Mouse (Mus musculus) lung, postnatal 4 days (tissue): ENCODE results near the gene Fntb.

Experiments used
- DNase-seq, 2 experiments: peaks; one replicate each; pipeline ENCODE4 v3.0.0; 2021

Fntb gene

GRCm38 (mm10) chr12:76924904-76925604 is 159.7 kb downstream of the Fntb start:
- no peak for DNase-seq

GRCm38 (mm10) chr12:76926338-76926945 is 161.1 kb downstream of the Fntb start:
- DNase-seq: no peak

DNA sequence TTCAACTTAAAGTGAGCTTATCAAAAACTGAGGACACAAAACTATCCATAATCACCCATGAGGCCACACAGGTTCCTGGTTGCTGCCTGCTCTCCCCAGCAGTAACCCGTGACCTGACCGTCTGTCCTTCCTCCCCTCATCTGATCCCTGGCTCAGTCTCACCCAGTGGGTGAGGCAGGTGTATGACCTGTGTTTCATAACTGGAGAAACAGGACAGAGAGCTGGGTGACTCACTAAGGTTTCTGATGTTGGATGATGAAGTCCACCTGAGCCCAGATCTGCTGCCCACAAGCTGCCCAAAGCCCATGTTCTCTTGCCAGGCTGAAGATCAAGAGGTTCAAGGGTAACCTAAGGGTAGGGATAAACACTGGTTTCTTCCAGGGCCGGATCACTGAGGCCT is 161.6 kb downstream of the Fntb start:
- no peak for DNase-seq

DNA sequence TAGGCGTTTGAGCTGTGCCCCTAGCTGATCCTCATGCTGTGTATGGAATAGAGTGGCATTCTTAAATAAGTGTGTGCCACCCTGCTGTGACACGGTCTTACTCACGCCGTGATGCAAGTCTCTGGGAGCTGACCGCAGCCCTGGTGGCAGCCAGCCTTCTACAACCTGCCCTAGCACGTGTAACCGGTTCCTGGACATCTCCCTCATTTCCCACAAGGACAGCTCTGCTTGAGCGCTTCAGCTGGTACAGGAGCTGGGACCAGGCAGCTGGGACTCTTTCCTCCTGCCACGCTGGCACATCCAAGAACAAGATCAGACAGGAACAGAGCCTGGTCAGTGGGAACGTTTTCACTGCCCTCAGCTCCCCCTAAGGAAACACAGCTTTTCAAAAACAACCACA is 162.2 kb downstream of the Fntb start:
- no peak for DNase-seq

DNA sequence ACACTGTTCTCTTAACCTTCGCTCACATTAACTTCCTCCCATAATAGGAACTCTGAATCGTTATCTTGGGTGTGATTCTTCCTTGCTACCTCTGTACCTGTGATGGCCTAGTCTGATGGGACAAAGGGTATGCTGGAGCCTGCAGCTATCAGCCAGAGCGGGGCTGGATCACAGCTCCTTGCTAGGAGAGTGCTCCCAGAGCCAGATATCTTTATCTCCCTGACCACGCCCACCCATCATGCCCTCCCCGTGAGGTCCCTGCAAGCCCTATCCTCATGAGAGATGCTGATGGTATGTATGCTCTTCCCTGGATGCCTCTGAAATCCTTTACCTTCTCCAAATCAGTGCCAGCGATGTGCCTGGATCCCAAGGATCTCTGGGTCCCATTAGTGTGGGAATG is 164.8 kb downstream of the Fntb start:
- no peak for DNase-seq

GRCm38 (mm10) chr12:76931739-76932687 is 166.6 kb downstream of the Fntb start:
- peak in 1 of 2 experiments; percentile 16 for DNase-seq

DNA sequence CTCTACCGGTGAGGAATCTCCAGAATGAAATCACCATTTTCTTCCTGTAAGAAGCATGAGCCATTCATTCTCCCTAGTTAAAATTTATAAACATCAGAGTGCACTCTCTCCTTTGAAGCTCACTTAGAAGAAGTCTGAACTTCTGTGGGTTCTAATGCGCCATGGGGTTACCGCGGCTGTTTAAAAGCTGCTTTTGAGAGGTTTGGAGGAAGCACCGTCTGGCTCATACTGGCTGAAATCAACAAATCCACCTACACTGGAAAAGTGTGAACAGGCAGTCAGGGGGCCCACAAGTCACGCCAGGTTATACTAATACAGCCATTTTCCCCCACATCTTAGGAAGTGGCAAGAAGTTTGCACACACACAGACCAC is 167.3 kb downstream of the Fntb start:
- no peak for DNase-seq

GRCm38 (mm10) chr12:76934438-76934837 is 169.0 kb downstream of the Fntb start:
- DNase-seq: no peak

GRCm38 (mm10) chr12:76936211-76936610 is 170.8 kb downstream of the Fntb start:
- DNase-seq: no peak

GRCm38 (mm10) chr12:76938013-76938412 is 172.6 kb downstream of the Fntb start:
- no peak for DNase-seq

- DNase-seq: no peak
Measured at GRCm38 (mm10) chr12:76941524-76941923, 176.1 kb downstream of the Fntb start.

DNA sequence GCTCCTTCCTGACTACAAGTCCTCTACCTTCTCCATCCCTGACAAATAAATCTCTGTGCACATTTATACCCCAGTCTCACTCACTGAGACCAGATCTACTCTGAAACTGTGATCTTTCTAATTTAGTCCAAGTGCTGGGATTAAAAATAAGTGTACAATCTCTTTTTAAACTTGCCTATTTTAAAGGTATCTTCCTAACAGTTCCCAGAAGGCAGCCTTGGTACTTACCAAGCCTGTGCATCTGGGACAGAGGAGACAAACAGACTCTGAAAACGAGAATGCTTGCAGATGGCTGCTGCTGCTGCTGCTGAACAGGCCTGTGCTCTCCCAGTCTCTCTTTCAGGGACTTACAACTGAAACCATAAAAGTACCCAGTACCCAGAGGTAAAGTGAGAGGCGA is 177.1 kb downstream of the Fntb start:
- DNase-seq: no peak

DNA sequence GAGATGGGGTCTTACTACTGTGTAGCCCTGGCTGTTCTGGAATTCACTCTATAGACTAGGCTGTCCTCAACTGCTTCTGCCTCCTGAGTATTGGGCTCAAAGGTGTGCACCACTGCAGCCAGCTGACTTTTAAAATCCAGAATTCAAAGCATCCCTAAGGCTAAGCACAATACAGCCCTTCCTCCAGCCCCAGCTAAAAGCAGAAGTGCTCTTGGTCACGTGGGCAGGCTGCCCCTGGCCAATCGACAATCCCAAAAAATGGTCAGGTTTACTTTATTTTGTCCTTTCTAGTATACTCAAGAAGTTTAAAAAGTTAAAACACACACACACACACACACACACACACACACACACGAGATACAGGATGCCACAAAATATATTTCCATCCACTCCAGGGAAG is 177.7 kb downstream of the Fntb start:
- DNase-seq: no peak

DNA sequence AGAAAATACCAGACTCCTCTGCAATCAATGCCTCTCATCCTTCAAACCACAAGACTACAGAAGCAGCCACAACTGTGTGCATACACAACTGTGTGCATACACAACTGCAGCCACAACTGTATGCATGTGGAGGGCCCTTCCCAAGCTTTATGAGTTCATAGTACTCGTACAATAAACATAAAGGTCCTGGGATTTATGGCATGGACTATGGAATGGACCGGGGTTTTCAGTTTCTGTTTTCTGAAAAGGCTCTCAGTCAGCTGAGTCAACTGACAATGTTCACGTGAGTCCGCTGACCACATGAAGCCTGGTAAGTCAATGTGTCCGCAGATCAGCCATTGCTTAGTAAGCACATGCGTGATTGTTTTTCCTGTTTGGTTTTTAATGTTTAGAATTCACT is 178.1 kb downstream of the Fntb start:
- DNase-seq: no peak

DNA sequence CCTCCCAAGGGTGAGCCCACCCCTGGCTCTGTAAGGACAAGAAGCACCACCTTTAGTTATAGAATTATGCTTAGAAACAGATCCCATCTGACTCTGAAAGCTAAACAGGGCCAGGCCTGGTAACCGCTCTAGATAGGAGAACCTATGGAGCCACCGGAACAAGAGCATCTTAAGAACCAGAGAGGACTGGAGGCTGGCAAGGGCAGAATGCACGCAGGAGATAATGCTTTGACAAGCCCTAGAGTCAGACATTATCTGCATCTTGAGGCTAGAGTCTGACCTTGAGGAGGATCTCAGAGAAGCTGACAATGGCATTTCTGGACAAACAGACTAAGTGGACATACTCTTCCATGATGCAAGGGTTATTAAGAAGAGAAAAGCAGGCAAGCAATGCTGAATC is 182.1 kb downstream of the Fntb start:
- no peak for DNase-seq

GRCm38 (mm10) chr12:76948185-76948584 is 182.8 kb downstream of the Fntb start:
- no peak for DNase-seq

DNA sequence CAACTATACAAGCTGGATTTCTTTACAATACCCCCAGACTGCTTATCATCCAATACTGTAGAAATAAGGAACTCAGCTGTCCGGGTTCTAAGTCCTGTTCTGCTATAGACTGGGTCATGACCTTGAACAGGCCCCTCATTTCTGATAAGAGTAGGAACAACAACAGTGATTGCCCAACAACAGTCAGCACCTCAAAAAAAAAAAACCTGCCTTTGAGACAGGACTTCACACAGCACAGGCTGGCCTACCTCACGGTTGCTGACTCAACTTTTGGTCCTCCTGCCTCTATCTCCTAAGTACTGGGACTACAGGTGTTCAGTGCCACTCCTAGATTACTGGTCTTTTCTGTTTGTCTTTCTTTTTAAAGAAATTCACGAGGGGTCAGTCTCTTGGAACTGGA is 183.4 kb downstream of the Fntb start:
- no peak for DNase-seq

- DNase-seq: no peak
Measured at GRCm38 (mm10) chr12:76950330-76950729, 184.9 kb downstream of the Fntb start.

GRCm38 (mm10) chr12:76953750-76954363 is 188.5 kb downstream of the Fntb start:
- DNase-seq: no peak

DNA sequence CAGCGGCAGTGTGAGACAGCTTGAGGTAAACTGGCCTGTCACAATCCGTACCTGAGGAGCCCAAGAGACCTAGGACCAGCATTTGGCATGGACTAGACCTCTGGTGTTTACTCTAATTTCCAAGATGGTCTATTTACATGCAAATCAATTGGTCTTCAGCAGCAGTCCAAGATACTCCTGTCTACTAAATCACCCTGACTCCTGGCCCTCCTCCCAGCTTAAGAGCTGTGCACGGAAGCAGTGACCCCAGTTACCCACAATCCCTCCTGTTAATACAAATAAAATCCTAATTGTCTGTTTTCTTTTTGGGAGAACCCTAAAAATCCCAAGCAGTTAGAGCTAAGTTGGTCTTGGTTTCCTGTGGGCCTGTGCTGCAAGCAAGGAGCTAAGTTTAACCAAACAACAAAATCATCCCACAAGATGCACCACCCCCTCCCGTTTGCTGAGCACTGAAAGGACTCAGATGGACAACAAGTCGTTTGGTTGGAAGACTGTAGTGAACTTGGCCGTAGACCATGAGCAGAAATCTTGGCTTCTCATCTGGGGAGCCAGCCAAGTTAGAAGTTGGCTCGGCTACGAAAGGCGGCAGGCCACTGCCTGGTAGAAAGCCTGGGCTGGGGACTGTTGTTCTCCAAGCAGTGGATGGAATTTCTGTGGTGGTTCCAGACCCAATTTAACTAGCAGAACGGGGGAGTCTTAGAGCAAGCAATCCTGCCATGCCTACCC is 189.5 kb downstream of the Fntb start:
- peak; percentile 80 to 89 for DNase-seq

DNA sequence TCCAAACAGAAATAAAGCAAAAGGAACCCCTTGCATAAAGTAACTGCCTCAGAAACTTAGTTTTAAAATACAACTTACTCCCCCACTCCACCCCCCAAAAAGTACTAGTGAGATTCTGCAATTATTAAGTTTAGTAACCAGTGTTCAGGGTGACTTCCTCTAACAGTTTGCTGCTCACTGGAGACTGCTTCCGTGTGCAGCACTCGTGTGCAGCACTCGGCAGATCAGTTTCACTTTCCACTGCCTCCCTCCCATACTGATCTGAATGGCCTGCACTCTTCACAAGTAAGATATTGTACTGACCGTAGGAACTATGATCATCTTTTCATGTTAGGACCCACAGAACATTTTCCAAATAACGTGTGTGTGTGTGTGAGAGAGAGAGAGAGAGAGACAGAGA is 192.3 kb downstream of the Fntb start:
- peak in 1 of 2 experiments; percentile 54 for DNase-seq
